Mouse (Mus musculus) hindbrain, embryonic 14.5 days (tissue): ENCODE measurements around the gene Tob2. TPM values are rescaled to one million over a fixed set of nuclear protein-coding genes. Genes with fewer than 3 reads are reported as not detected.

Experiments
- ATAC-seq: fragments of 200-750 bp; cut with Nextera tagmentation; 2 replicates; pipeline ENCODE4 v1.8.0; 2017; ENCODE audit warnings: moderate number of reproducible peaks, mild to moderate bottlenecking, moderate TSS enrichment, moderate library complexity; ENCODE audit not compliant: low FRiP score
- DNase-seq: peaks from one replicate; pipeline ENCODE4 v3.0.0-alpha.2; 2015; ENCODE audit warnings: low spot score
- H3K27ac ChIP-seq: fragments of 300-500 bp; sonication (generic); 2 replicates; pipeline ENCODE4 v1.5.1; 2014; ENCODE audit warnings: mild to moderate bottlenecking, moderate library complexity
- H3K27me3 ChIP-seq: fragments of 300-500 bp; sonication (generic); 2 replicates; pipeline ENCODE4 v1.6.1; 2014; ENCODE audit warnings: mild to moderate bottlenecking, low read length, mixed read lengths; ENCODE audit not compliant: control insufficient read depth, insufficient read depth
- H3K36me3 ChIP-seq: fragments of 300-500 bp; sonication (generic); replicated peaks from 2 replicates; pipeline ENCODE4 v1.6.1; 2014; ENCODE audit not compliant: control insufficient read depth, insufficient read depth
- H3K4me1 ChIP-seq: fragments of 300-500 bp; sonication (generic); replicated peaks from 2 replicates; pipeline ENCODE4 v1.6.1; 2014; ENCODE audit warnings: antibody characterized with exemption, low read length, mixed read lengths; ENCODE audit not compliant: control insufficient read depth, insufficient read depth
- H3K4me2 ChIP-seq: fragments of 300-500 bp; sonication (generic); replicated peaks from 2 replicates; pipeline ENCODE4 v1.6.1; 2014; ENCODE audit warnings: mild to moderate bottlenecking, moderate library complexity
- H3K4me3 ChIP-seq: fragments of 300-500 bp; sonication (generic); replicated peaks from 2 replicates; pipeline ENCODE4 v1.5.1; 2014; ENCODE audit warnings: mild to moderate bottlenecking, low read length
- H3K9ac ChIP-seq: fragments of 300-500 bp; sonication (generic); 2 replicates; pipeline ENCODE4 v1.6.1; 2014
- H3K9me3 ChIP-seq: fragments of 300-500 bp; sonication (generic); 2 replicates; pipeline ENCODE4 v1.6.1; 2016; ENCODE audit warnings: low read length; ENCODE audit not compliant: control insufficient read depth
- WGBS: fragments of 180-500 bp; shearing (Covaris S2); extraction: QIAGEN DNeasy Blood & Tissue Kit; methylation state at CpG from one replicate; pipeline ENCODE4 v1.1.7; 2014; 5-methylcytosine and 5-hydroxymethylcytosine counted together
- polyA plus RNA-seq: library from polyadenylated mRNA; unstranded; fragments of >200 nt; fragmentation: Nextera tagmentation; extraction: Ambion mirVana; gene quantifications from 2 replicates; pipeline ENCODE4 v1.2.1, GENCODE M21; 2014

Tob2 gene
- polyA plus RNA-seq, 1 experiment from 2014 or later, result 13.4 TPM

DNA sequence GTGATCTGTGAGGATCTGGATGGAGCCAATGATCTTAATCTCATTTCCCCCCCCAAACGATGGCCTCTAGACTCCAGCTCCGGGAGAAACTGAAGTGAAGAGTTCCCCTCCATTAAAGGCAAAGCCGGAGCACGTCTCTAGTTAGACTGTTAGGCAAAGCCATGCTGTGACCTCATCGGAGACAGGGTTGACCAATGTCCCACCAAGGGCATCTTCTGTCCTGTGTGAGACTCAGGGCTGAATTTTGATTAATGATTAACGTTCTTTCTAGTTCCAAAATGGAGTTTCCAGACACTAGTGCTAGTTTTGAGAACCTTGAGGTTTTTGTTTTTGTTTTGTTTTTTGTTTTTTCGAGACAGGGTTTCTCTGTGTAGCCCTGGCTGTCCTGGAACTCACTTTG, 5.5 kb downstream of the Tob2 start:
- DNase-seq, result no peak
- WGBS, result 90% methylated on average over 7 of the region's 7 CpGs
- peaks cover 11% of the 10 kb centered on the region for H3K4me1 ChIP-seq

DNA sequence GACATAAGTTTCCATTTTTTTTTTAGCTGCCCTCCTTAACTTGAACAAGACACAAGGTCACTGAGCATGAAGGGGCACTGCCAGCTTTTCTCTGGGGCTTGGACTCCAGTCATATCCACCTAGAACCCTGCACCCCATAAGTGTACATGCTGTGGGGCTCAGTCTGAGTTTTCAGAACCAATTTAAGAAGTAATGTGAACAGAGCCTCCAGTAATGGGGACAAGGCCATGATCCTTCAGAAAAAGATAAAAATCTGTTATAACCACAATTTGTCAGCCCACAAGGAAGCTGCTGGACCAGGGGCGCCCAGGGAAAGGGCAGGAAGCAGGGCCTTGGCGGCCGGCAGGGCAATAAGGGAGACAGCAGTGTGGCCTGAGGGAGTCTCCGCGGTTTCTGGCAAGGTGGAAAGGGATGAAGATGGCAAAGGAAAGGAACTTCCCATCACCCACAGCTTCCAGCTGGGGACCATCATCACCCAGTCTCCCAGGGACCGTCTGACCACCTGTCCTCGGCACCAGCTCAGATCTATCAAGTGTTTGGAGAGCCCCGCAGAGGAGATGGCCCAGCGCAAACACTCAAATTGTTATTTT, 6.1 kb downstream of the Tob2 start:
- Histone ChIP-seq H3K4me1 (peaks cover 11% of the 10 kb centered on the region), H3K9me3 (no peaks in the 10 kb centered on the region), H3K9ac (no peak overlapping the region), H3K27me3 (no peaks in the 10 kb centered on the region), H3K27ac (no peak overlapping the region), H3K36me3 (peaks cover 42% of the 10 kb centered on the region), H3K4me2 (no peak overlapping the region), H3K4me3 (no peak overlapping the region)
- ATAC-seq (no peak), DNase-seq (no peak)
- WGBS, result 93% methylated on average over 9 of the region's 9 CpGs

More for the DNA sequence above, 5.5 kb downstream of the Tob2 start:
- Histone ChIP-seq H3K4me2 (no peak overlapping the region), H3K9ac (no peak overlapping the region), H3K36me3 (peaks cover 36% of the 10 kb centered on the region), H3K27ac (no peak overlapping the region), H3K27me3 (no peaks in the 10 kb centered on the region), H3K9me3 (no peaks in the 10 kb centered on the region), H3K4me3 (no peak overlapping the region)
- no peak for ATAC-seq

DNA sequence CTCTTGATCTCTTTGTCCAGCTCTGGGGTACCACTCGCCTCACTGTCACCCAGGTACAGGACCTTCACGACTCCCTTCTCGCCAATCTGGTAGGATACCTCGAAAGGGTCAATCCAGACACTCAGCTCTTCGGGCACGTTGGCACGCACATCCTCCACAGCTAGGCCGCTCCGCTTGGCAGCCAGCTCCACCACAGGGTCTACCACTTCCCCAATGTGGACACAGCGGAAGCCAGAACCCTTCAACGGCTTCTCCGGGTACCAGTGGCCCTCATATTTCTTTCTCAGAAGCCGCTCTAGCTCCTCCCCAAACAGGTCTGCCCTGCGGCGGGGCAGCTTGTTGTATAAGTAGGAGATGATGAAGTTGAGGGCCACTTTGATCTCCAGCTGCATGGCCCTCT, 7.2 kb downstream of the Tob2 start:
- H3K27me3 ChIP-seq, result no peaks in the 10 kb centered on the region
- H3K4me1 ChIP-seq, result peaks cover 11% of the 10 kb centered on the region
- no peak overlapping the region for H3K27ac ChIP-seq
- no peak overlapping the region for H3K4me2 ChIP-seq
- 97% methylated on average over 15 of the region's 15 CpGs for WGBS
- H3K4me3 ChIP-seq, result no peak overlapping the region
- H3K9me3 ChIP-seq, result no peaks in the 10 kb centered on the region
- ATAC-seq, result no peak
- no peak overlapping the region for H3K9ac ChIP-seq
- H3K36me3 ChIP-seq, result peaks cover 43% of the 10 kb centered on the region
- no peak for DNase-seq

DNA sequence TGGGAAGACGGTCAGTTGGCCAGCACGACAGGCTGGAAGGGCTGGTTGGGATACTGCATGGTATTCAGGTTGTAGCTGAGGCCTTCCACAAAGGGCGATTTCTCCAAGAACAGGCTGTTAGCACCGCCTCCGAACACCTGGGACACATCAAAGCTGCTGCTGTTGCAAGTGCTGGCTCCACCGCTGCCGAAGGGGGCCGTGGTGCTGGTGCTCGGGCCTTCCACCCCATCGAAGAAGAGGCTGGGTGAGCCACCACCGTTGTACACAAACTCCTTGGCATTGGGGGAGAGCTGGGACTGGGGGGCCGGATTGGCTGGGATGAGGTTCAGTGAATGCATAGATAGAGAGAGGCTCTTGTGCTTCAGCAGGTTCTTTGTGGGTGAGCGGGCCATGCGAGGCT, 7.9 kb downstream of the Tob2 start:
- WGBS, result 90% methylated on average over 14 of the region's 14 CpGs
- DNase-seq (no peak), ATAC-seq (no peak)
- H3K27ac ChIP-seq, result no peak overlapping the region
- H3K9me3 ChIP-seq, result no peaks in the 10 kb centered on the region
- H3K36me3 ChIP-seq, result peaks cover 43% of the 10 kb centered on the region
- no peaks in the 10 kb centered on the region for H3K27me3 ChIP-seq
- no peak overlapping the region for H3K4me3 ChIP-seq
- no peak overlapping the region for H3K9ac ChIP-seq
- peaks cover 9% of the 10 kb centered on the region for H3K4me1 ChIP-seq
- no peak overlapping the region for H3K4me2 ChIP-seq

DNA sequence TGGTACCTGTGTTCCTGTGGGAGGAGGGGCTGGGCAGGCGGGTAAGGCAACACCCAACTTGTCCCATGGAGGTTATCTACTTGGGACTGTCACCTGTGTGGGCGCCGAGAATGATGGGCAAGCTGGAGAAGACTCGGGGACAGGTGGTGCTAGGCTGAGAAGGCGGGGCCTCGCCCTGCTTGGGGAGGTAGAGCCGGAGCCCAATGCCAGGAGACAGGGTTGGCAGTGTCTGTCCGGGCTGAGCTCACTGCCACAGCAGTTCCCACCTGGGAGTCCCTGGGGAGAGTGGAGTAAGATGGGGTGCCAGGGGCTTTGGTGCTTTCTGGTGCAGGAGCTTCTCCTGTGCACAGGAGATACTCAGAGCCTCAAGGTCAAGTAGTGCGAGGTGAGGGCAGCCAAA, 9.5 kb downstream of the Tob2 start:
- peaks cover 43% of the 10 kb centered on the region for H3K36me3 ChIP-seq
- H3K4me3 ChIP-seq, result no peak overlapping the region
- H3K27ac ChIP-seq, result no peak overlapping the region
- no peak overlapping the region for H3K9ac ChIP-seq
- 87% methylated on average over 9 of the region's 9 CpGs for WGBS
- DNase-seq (no peak), ATAC-seq (no peak)
- no peak overlapping the region for H3K4me2 ChIP-seq
- no peaks in the 10 kb centered on the region for H3K4me1 ChIP-seq
- H3K9me3 ChIP-seq, result no peaks in the 10 kb centered on the region
- H3K27me3 ChIP-seq, result no peaks in the 10 kb centered on the region

DNA sequence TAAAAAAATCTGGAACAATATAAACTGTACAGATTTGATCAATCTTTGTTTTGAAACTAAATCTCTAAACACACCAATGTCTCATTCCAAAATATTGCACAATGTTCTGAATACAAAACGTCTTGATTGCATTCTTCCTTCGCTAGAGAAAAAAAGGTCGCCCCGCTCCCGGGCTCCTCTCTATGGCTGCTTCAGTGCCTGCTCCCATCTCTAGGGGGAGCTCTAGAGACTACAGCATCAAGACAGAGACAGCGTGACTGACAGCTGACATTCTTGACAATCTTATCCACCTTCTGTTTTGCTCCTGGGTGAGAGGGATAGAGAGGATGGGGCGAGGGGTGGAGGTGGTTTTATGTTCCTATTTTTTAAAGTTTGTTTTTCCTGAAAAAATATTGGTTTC, 10.3 kb downstream of the Tob2 start:
- H3K9me3 ChIP-seq, result no peaks in the 10 kb centered on the region
- peaks cover 43% of the 10 kb centered on the region for H3K36me3 ChIP-seq
- DNase-seq (no peak), ATAC-seq (no peak)
- no peaks in the 10 kb centered on the region for H3K27me3 ChIP-seq
- H3K9ac ChIP-seq, result no peak overlapping the region
- WGBS, result 42% methylated on average over 7 of the region's 7 CpGs
- no peak overlapping the region for H3K4me3 ChIP-seq
- H3K4me2 ChIP-seq, result no peak overlapping the region
- no peaks in the 10 kb centered on the region for H3K4me1 ChIP-seq
- no peak overlapping the region for H3K27ac ChIP-seq

DNA sequence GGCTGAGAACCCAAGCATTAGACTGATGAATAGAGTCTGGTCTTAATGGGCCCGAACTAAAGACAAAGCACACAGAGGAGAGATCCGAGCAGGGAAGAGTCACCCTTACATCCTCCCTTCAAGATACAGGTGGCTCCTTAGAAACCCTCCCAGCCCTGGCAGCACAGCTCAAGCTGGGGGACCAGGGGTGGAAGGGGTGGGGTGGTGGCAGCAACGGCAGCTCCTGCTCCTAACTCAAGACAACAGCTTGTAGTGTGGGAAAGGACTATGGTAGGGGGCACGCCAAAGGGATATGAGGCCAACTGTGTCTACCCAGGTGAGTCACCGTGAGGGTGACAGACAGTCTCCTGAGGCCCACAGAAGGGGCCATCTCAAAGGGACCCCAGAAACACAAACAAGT, 10.7 kb downstream of the Tob2 start:
- no peak for DNase-seq
- H3K27me3 ChIP-seq, result no peaks in the 10 kb centered on the region

DNA sequence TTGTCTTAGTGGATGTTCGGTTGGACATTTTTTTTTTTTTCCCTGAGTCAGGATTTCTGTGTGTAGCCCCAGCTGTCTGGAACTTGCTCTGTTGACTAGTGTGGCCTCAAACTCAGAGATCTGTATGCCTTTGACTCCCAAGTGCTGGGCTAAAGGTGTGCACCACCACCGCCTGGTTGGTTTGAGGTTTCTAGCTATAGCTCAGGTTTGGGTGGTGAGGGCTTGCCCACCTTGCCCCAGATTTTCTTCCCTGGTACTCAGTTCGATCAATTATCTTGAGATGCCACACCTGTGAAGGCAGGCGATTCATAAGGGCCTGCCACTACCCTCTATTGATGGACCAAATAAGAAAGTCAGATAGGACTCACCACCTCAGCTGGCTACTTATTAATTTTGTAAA, 11.4 kb downstream of the Tob2 start:
- Histone ChIP-seq H3K4me2 (no peak overlapping the region), H3K27me3 (no peaks in the 10 kb centered on the region), H3K9ac (no peak overlapping the region), H3K36me3 (peaks cover 43% of the 10 kb centered on the region), H3K4me3 (no peak overlapping the region), H3K9me3 (no peaks in the 10 kb centered on the region), H3K27ac (no peak overlapping the region), H3K4me1 (no peaks in the 10 kb centered on the region)
- ATAC-seq (no peak), DNase-seq (no peak)
- WGBS, result 92% methylated on average over 4 of the region's 4 CpGs

More for the DNA sequence above, 10.7 kb downstream of the Tob2 start:
- H3K27ac ChIP-seq, result no peak overlapping the region
- ATAC-seq, result no peak
- no peak overlapping the region for H3K9ac ChIP-seq
- no peaks in the 10 kb centered on the region for H3K9me3 ChIP-seq
- no peak overlapping the region for H3K4me3 ChIP-seq
- H3K4me1 ChIP-seq, result no peaks in the 10 kb centered on the region
- H3K36me3 ChIP-seq, result peaks cover 43% of the 10 kb centered on the region
- 82% methylated on average over 5 of the region's 5 CpGs for WGBS
- H3K4me2 ChIP-seq, result no peak overlapping the region

DNA sequence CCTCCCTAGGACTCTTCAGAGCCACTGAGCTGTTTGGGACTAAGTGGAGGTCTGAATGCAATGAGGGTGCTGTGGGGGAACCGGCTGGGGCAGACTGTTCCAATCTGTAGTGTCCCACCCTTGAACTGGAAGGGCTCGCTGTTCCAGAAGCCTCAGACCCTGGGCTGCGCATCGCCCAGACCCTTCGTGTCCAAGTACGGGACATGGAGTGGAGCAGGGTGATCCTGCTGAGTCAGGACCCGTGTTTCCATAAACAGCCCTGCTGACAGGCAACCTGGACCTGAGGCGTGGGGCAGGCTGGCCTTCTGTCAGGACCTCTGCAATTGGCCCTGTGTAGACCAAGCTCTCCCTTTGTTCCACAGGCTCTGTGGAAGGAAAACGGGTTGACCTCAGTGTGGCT, 11.8 kb downstream of the Tob2 start:
- ATAC-seq (0 out of 2 replicates have a peak, but pooled peaks have one; percentile 27), DNase-seq (no peak)
- H3K27ac ChIP-seq, result no peak overlapping the region
- H3K4me2 ChIP-seq, result no peak overlapping the region
- H3K4me1 ChIP-seq, result no peaks in the 10 kb centered on the region
- WGBS, result 91% methylated on average over 9 of the region's 9 CpGs
- H3K4me3 ChIP-seq, result no peak overlapping the region
- H3K27me3 ChIP-seq, result no peaks in the 10 kb centered on the region
- peaks cover 42% of the 10 kb centered on the region for H3K36me3 ChIP-seq
- H3K9ac ChIP-seq, result no peak overlapping the region
- no peaks in the 10 kb centered on the region for H3K9me3 ChIP-seq

DNA sequence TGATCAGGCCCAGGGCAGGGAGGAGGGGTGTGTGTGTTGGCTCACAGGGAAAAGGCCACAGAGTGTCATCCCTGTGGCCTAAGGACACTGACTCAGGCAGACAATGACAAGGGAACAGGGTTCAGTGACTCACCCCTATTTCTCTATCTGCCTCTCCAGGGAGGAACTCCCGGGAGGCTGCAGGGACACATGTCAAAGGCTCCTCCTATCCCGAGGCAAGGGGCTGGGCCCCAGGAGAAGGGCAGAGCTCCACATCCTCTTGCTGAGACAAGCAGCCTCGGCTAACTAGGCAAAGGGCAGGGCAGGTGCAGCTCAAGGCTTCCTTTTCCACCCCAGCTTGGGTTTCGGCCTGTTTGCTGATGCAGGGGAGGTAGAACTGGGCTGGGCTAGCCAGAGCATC, 12.9 kb downstream of the Tob2 start:
- no peak for DNase-seq
- 34% methylated on average over 4 of the region's 4 CpGs for WGBS

More for the DNA sequence above, 12.9 kb downstream of the Tob2 start:
- H3K4me3 ChIP-seq, result no peak overlapping the region
- no peaks in the 10 kb centered on the region for H3K9me3 ChIP-seq
- H3K27me3 ChIP-seq, result no peaks in the 10 kb centered on the region
- H3K36me3 ChIP-seq, result peaks cover 31% of the 10 kb centered on the region
- no peak for ATAC-seq
- H3K9ac ChIP-seq, result no peak overlapping the region
- no peak overlapping the region for H3K27ac ChIP-seq
- no peaks in the 10 kb centered on the region for H3K4me1 ChIP-seq
- no peak overlapping the region for H3K4me2 ChIP-seq
